Mouse (Mus musculus) G1E (cell line): Measurements from ENCODE around the gene Nudt1. TPM values are rescaled to one million over a fixed set of nuclear protein-coding genes. Genes with fewer than 3 reads are reported as not detected.

Experiments
- ATAC-seq: 2 replicates; pipeline ENCODE4 v1.8.0; 2016; ENCODE audit warnings: mild to moderate bottlenecking; ENCODE audit not compliant: insufficient number of reproducible peaks, poor library complexity, low FRiP score, severe bottlenecking; ENCODE audit errors: extremely low read depth
- DNase-seq: peaks from one replicate; pipeline ENCODE4 v3.0.0; 2012; ENCODE audit warnings: low spot score
- H3K27me3 ChIP-seq: 2 replicates; pipeline ENCODE4 v1.6.1; 2012; ENCODE audit warnings: mild to moderate bottlenecking, low read length, inconsistent platforms; ENCODE audit not compliant: insufficient read depth
- H3K36me3 ChIP-seq: replicated peaks from 2 replicates; pipeline ENCODE3; 2012; ENCODE audit warnings: mild to moderate bottlenecking, inconsistent platforms
- H3K4me1 ChIP-seq: 2 replicates; pipeline ENCODE4 v1.6.1; 2012; ENCODE audit warnings: low read depth, low read length, inconsistent platforms, mixed read lengths; ENCODE audit not compliant: insufficient read depth
- H3K4me3 ChIP-seq: 2 replicates; pipeline ENCODE4 v1.5.1; 2012; ENCODE audit warnings: low read depth, mild to moderate bottlenecking, inconsistent platforms, low read length, moderate library complexity, mixed read lengths
- H3K9me3 ChIP-seq: replicated peaks from 2 replicates; pipeline ENCODE4 v1.6.1; 2012; ENCODE audit warnings: inconsistent platforms
- CTCF ChIP-seq: IDR thresholded peaks from 2 replicates; pipeline ENCODE4 v1.5.1; 2012; ENCODE audit warnings: low read depth, low read length, inconsistent platforms, mixed read lengths
- GATA1 ChIP-seq: IDR thresholded peaks from 2 replicates; pipeline ENCODE4 v1.6.1; 2012; ENCODE audit warnings: borderline replicate concordance, low read length, inconsistent platforms, mixed read lengths
- GATA2 ChIP-seq: IDR thresholded peaks from 2 replicates; pipeline ENCODE4 v1.6.1; 2012; ENCODE audit warnings: low read depth, low read length, inconsistent platforms, borderline replicate concordance
- POLR2AphosphoS5 ChIP-seq: IDR thresholded peaks from 2 replicates; pipeline ENCODE4 v1.6.1; 2012; ENCODE audit warnings: low read depth, low read length, inconsistent platforms; ENCODE audit not compliant: insufficient replicate concordance
- TAL1 ChIP-seq: conservative IDR thresholded peaks from 2 replicates; pipeline ENCODE4 v1.6.1; 2012; ENCODE audit warnings: low read depth, low read length, inconsistent platforms, mixed read lengths
- polyA plus RNA-seq: library from polyadenylated mRNA; stranded (reverse); fragments of >175 nt; gene quantifications from 2 replicates; pipeline ENCODE4 v1.2.3, GENCODE M21; 2012
- total RNA-seq, 2 experiments: library from RNA; stranded (forward) in 1 of 2; stranded (reverse) in 1 of 2; fragments of 200-1000 nt in 1 of 2; fragments of >200 nt in 1 of 2; fragmentation: Nextera tagmentation in 1 of 2; gene quantifications; 2 replicates each; pipeline ENCODE4 v1.2.3; 2014 to 2017

Gene Nudt1
- total RNA-seq (2014; fragmentation: Nextera tagmentation) (6.2 and 8.9 TPM in 2 replicates), total RNA-seq (2017) (30.1 and 34.4 TPM in 2 replicates), polyA plus RNA-seq (8.3 and 13.1 TPM in 2 replicates)

- peak; percentile 92 for ATAC-seq
- peaks cover 64% of the 10 kb centered on the region for H3K36me3 ChIP-seq
- H3K4me1 ChIP-seq, result peaks cover 54% of the 10 kb centered on the region
- DNase-seq, result peak; percentile 97
- no peaks in the 10 kb centered on the region for H3K27me3 ChIP-seq
- no peak for TF ChIP-seq CTCF
- TF ChIP-seq GATA2, result no peak
- no peak for TF ChIP-seq POLR2AphosphoS5
- no peak for TF ChIP-seq GATA1
- no peak for TF ChIP-seq TAL1
- no peaks in the 10 kb centered on the region for H3K9me3 ChIP-seq
- peak within 1 kb of the TSS; percentile 92 for H3K4me3 ChIP-seq
These were observed at the start of gene Nudt1, which contains the start of gene Mad1l1 for GRCm38 (mm10) chr5:140321042-140321755. TSS of gene Nudt1 (plus strand) at chr5:140321656. TSS of gene Mad1l1 (minus strand) at chr5:140321552.

GRCm38 (mm10) chr5:140276779-140277178, 44.7 kb upstream of the Nudt1 start:
- TF ChIP-seq GATA2 (no peak), GATA1 (no peak), POLR2AphosphoS5 (no peak), TAL1 (no peak), CTCF (no peak)
- Histone ChIP-seq H3K4me1 (no peaks in the 10 kb centered on the region), H3K36me3 (peaks cover 95% of the 10 kb centered on the region), H3K9me3 (no peaks in the 10 kb centered on the region), H3K4me3 (no peak overlapping the region), H3K27me3 (no peaks in the 10 kb centered on the region)
- no peak for ATAC-seq
- DNase-seq, result no peak

- H3K27me3 ChIP-seq, result no peaks in the 10 kb centered on the region
- no peak overlapping the region for H3K4me3 ChIP-seq
- no peaks in the 10 kb centered on the region for H3K9me3 ChIP-seq
- DNase-seq (no peak), ATAC-seq (no peak)
- peaks cover 97% of the 10 kb centered on the region for H3K36me3 ChIP-seq
- TF ChIP-seq GATA2 (no peak), GATA1 (no peak), TAL1 (no peak)
- no peaks in the 10 kb centered on the region for H3K4me1 ChIP-seq
These were observed 41.3 kb upstream of the Nudt1 start for GRCm38 (mm10) chr5:140280205-140280604.

DNA sequence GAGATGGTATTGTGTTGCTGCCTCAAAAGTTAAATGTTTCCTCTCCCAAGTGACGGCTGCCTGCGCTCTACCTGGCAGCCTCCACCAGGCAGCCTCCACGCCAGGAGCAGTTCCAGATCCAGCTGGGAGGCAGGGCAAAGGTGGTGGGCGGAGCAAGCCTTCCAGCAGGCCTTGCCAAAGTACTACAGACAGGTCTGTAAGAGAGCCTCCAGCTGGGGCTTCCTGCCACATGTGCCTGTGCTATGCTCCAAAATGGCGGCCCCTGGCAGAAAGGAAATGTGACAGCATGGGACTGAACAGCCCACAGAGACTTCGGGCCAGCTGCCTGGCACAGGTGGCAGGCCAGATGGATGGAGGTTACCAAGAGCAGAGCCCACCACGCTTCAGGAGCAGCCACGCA, 39.1 kb upstream of the Nudt1 start:
- no peak for ATAC-seq
- H3K9me3 ChIP-seq, result no peaks in the 10 kb centered on the region
- no peaks in the 10 kb centered on the region for H3K27me3 ChIP-seq
- no peaks in the 10 kb centered on the region for H3K4me1 ChIP-seq
- no peak overlapping the region for H3K4me3 ChIP-seq
- H3K36me3 ChIP-seq, result peaks cover 96% of the 10 kb centered on the region
- no peak for DNase-seq
- TF ChIP-seq POLR2AphosphoS5 (no peak), TAL1 (no peak), GATA2 (no peak), CTCF (no peak), GATA1 (no peak)

GRCm38 (mm10) chr5:140282900-140283299, 38.6 kb upstream of the Nudt1 start:
- Histone ChIP-seq H3K4me1 (no peaks in the 10 kb centered on the region), H3K27me3 (no peaks in the 10 kb centered on the region), H3K4me3 (no peak overlapping the region), H3K36me3 (peaks cover 96% of the 10 kb centered on the region), H3K9me3 (no peaks in the 10 kb centered on the region)
- TF ChIP-seq GATA1 (no peak), POLR2AphosphoS5 (no peak), GATA2 (no peak), TAL1 (no peak), CTCF (no peak)
- DNase-seq, result no peak
- no peak for ATAC-seq

DNA sequence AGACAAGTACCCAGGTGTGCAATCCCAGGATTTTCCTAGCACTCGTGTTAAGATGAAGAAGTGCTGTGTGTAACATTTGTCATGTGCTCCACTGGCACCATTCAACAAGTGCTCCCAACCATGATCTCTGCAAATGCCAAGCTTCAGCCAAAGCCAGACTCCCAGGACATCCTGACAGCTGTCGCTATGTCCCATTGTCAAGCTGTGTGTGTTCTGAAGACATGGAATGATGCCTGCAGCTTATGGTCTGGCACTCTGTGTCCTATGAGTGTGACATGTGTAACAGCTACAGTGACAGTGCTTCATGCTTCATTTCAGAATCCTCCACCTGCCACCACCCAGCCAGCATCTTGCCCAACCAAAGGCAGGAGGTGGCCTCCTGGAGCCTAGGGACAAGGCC, 37.4 kb upstream of the Nudt1 start:
- no peaks in the 10 kb centered on the region for H3K27me3 ChIP-seq
- TF ChIP-seq POLR2AphosphoS5 (no peak), GATA1 (no peak), GATA2 (no peak), TAL1 (no peak), CTCF (no peak)
- H3K36me3 ChIP-seq, result peaks cover 96% of the 10 kb centered on the region
- H3K9me3 ChIP-seq, result no peaks in the 10 kb centered on the region
- no peak for ATAC-seq
- DNase-seq, result no peak
- no peak overlapping the region for H3K4me3 ChIP-seq
- H3K4me1 ChIP-seq, result no peaks in the 10 kb centered on the region

DNA sequence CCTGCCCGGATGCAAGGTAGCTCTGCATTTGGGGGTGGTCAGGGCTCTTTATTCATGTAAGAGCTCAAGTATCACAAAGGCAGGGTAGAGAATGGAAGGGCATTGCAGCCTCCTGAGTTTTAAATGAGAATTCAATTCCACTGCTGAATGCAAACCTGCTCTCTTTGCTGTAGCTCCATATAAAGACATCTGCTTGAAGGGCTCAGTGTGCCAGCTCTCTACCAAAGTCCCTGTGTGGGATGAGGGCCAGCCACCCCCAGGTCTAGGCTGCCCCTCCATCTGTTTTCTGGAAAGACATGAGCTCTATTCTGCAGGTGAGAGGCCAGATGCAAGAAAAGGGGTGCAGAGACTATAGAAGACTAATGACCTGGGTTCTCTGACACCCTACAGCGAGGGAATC, 36.7 kb upstream of the Nudt1 start:
- Histone ChIP-seq H3K9me3 (no peaks in the 10 kb centered on the region), H3K4me1 (no peaks in the 10 kb centered on the region), H3K4me3 (no peak overlapping the region), H3K36me3 (peaks cover 96% of the 10 kb centered on the region), H3K27me3 (no peaks in the 10 kb centered on the region)
- ATAC-seq (no peak), DNase-seq (no peak)
- no peak for TF ChIP-seq POLR2AphosphoS5
- no peak for TF ChIP-seq GATA1
- no peak for TF ChIP-seq CTCF
- TF ChIP-seq GATA2, result no peak
- TF ChIP-seq TAL1, result no peak
